Mouse (Mus musculus): ENCODE measurements around the gene 1700067K01Rik.

DNA sequence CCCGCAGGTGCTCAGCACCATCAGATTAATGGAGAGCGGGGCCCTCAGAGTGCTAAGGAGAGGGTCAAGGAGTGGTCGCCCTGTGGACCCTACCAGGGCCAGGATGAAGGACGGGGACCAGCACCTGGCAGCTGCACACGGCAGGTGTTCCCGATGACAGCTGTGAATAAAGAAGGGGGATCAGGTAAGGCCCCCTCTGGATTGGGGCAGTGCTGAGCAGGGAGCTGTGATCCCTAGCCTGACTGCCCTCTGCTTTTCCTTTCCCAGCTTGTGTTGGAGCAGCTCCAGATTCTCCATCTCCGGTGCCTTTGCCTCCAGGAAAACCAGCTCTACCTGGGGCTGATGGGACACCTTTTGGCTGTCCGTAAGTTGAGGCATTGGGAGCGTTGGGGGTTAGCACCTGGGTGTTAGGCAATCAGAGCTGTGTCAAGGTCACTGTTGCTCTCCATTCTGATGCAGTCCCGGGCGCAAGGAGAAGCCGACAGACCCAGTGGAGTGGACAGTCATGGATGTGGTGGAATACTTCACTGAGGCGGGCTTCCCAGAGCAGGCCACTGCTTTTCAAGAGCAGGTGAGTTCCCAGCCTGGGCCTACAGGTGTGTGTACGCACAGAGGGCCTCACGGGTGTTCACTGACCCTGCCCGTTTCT, 2.1 kb upstream of the 1700067K01Rik start:
- no peak for TF ChIP-seq POLR2A (IDR thresholded peaks at IDR 0.05; ENCODE audit: borderline replicate concordance, extremely low read depth, insufficient read depth, insufficient read length, poor library complexity, severe bottlenecking)
- no peak for TF ChIP-seq CTCF (IDR thresholded peaks at IDR 0.05; ENCODE audit: borderline replicate concordance, extremely low read depth, insufficient read depth, insufficient read length)
